In genomic region chr4:133480754-133481153, GRCm38 (mm10) we compare ENCODE assay signal across 11 mouse cellular contexts. TPM values are rescaled to one million over a fixed set of nuclear protein-coding genes. Genes with fewer than 3 reads are reported as not detected.
DNase-seq lines count a peak whose midpoint lies in the region; ATAC-seq and TF ChIP-seq lines count a peak whose summit lies in the region.
"Had no signal": no experiment of that assay in that cellular context is flagged by ENCODE, and none has a peak within 500 bp of the region (broad histone marks: within the 10 kb centered on the region; RNA-seq: fewer than 3 reads in every experiment).

No protein-coding gene starts in this region.

- no peaks in the 10 kb centered on the region for H3K36me3 ChIP-seq in kidney, embryonic 15.5 days
- H3K36me3 ChIP-seq in C2C12 (ENCODE audit: control insufficient read depth, insufficient read depth) (peaks cover 4% of the 10 kb centered on the region), ES-Bruce4 (ENCODE audit: control insufficient read depth, insufficient read depth, low read length, poor library complexity, severe bottlenecking) (no peaks in the 10 kb centered on the region)
- H3K36me3 ChIP-seq in limb, embryonic 13.5 days = no peaks in the 10 kb centered on the region
- H3K36me3 ChIP-seq: forebrain, embryonic 15.5 days had no signal

- no peak for ATAC-seq in kidney, embryonic 15.5 days (replicated peaks; ENCODE audit: low FRiP score)
- ATAC-seq in limb, embryonic 13.5 days (ENCODE audit: low FRiP score, low read depth) = no peak

- H3K4me3 ChIP-seq in kidney, embryonic 15.5 days (replicated peaks) = peak overlapping the region; percentile 55
- H3K4me3 ChIP-seq in C2C12 (ENCODE audit: insufficient read depth, poor library complexity, severe bottlenecking) (peak overlapping the region; percentile 49), ES-Bruce4 (ENCODE audit: low read depth, low read length) (peak overlapping the region; percentile 66)
- peak overlapping the region; percentile 52 for H3K4me3 ChIP-seq in limb, embryonic 13.5 days

- no peak for TF ChIP-seq POLR2A in ES-Bruce4 (IDR thresholded peaks at IDR 0.05; ENCODE audit: insufficient read depth, low read length)

- TF ChIP-seq EP300 in ES-Bruce4 (IDR thresholded peaks at IDR 0.05; ENCODE audit: insufficient read depth, low read depth, low read length) = no peak

- no peak for DNase-seq in kidney, adult 11 months
- DNase-seq in frontal cortex, postnatal 36 days (ENCODE audit: low spot score in 2 of 2) = no peak
- no peak for DNase-seq in thymus, postnatal 4 days
- DNase-seq: lung, postnatal 10 days; thymus, postnatal 25 days had no signal

- peaks cover 22% of the 10 kb centered on the region for H3K79me2 ChIP-seq in C2C12 (ENCODE audit: control insufficient read depth, insufficient read depth)

- H3K4me1 ChIP-seq in kidney, embryonic 15.5 days = peaks cover 32% of the 10 kb centered on the region
- H3K4me1 ChIP-seq in ES-Bruce4 (ENCODE audit: control insufficient read depth, insufficient read depth, low read length) = peaks cover 4% of the 10 kb centered on the region
- H3K4me1 ChIP-seq in limb, embryonic 13.5 days = peaks cover 18% of the 10 kb centered on the region

- 27% methylated on average over 6 of the region's 6 CpGs for WGBS in kidney, embryonic 15.5 days
- WGBS in limb, embryonic 13.5 days = 39% methylated on average over 6 of the region's 6 CpGs

- TF ChIP-seq CTCF in C2C12 (IDR thresholded peaks at IDR 0.05; ENCODE audit: control insufficient read depth, insufficient read depth, insufficient read length) = no peak
- no peak for TF ChIP-seq CTCF in ES-Bruce4 (IDR thresholded peaks at IDR 0.05; ENCODE audit: low read depth, low read length)

- no peaks in the 10 kb centered on the region for H3K79me3 ChIP-seq in C2C12 (ENCODE audit: low read depth)

- H3K9me3 ChIP-seq in kidney, embryonic 15.5 days (replicated peaks) = no peaks in the 10 kb centered on the region
- H3K9me3 ChIP-seq in ES-Bruce4 (replicated peaks; ENCODE audit: control insufficient read depth, insufficient read depth, low read length, poor library complexity, severe bottlenecking) = no peaks in the 10 kb centered on the region
- no peaks in the 10 kb centered on the region for H3K9me3 ChIP-seq in limb, embryonic 13.5 days
- H3K9me3 ChIP-seq: forebrain, embryonic 15.5 days had no signal

- H3ac ChIP-seq in C2C12 (ENCODE audit: control insufficient read depth, insufficient read length, low read depth) = no peak overlapping the region

- H3K4me2 ChIP-seq in kidney, embryonic 15.5 days = peak overlapping the region; percentile 72
- H3K4me2 ChIP-seq in limb, embryonic 13.5 days (replicated peaks) = peak overlapping the region; percentile 67

- no peak overlapping the region for H3K27ac ChIP-seq in kidney, embryonic 15.5 days
- no peak overlapping the region for H3K27ac ChIP-seq in ES-Bruce4 (ENCODE audit: insufficient read depth, low read length)
- H3K27ac ChIP-seq in limb, embryonic 13.5 days = no peak overlapping the region
- H3K27ac ChIP-seq: forebrain, embryonic 15.5 days had no signal

- peak overlapping the region; percentile 47; the same call in 1 of the 2 replicates for H3K9ac ChIP-seq in kidney, embryonic 15.5 days
- peak overlapping the region; percentile 43 for H3K9ac ChIP-seq in ES-Bruce4 (ENCODE audit: low read depth, poor library complexity, severe bottlenecking)
- no peak overlapping the region for H3K9ac ChIP-seq in limb, embryonic 13.5 days
- H3K9ac ChIP-seq: forebrain, embryonic 15.5 days had no signal

- peaks cover 66% of the 10 kb centered on the region for H3K27me3 ChIP-seq in kidney, embryonic 15.5 days
- H3K27me3 ChIP-seq in C2C12 (ENCODE audit: control insufficient read depth, insufficient read depth, insufficient read length) (no peaks in the 10 kb centered on the region), ES-Bruce4 (ENCODE audit: control insufficient read depth, insufficient read depth, low read length, poor library complexity, severe bottlenecking) (no peaks in the 10 kb centered on the region)
- H3K27me3 ChIP-seq in limb, embryonic 13.5 days = peaks cover 73% of the 10 kb centered on the region

TF ChIP-seq in C2C12, 6 proteins besides CTCF, POLR2A, EP300 and RAD21:
- TF ChIP-seq MAX (IDR thresholded peaks at IDR 0.05) (peak; percentile 55), FOSL1 (IDR thresholded peaks at IDR 0.05; ENCODE audit: insufficient read depth, low read length, poor library complexity, severe bottlenecking) (no peak), USF1 (IDR thresholded peaks at IDR 0.05; ENCODE audit: low read depth) (peak; percentile 39)

RNA-seq across cellular contexts. Expression of gene Tent5b, which starts 0.8 kb away (rescaled TPM):
- polyA plus RNA-seq in kidney, embryonic 15.5 days (2015; fragmentation: Nextera tagmentation; extraction: Ambion mirVana) = 1.2 and 1.3 TPM in 2 replicates
- polyA plus RNA-seq in C2C12 (2012; fragmentation: generic; extraction: Trizol) = 4.4 TPM
- 10.9 and 12.4 TPM in 2 replicates for polyA plus RNA-seq in ES-Bruce4 (2011; ENCODE audit: insufficient read depth, insufficient read length, low read depth, missing spikeins)
- 0.87 and 0.92 TPM in 2 replicates for polyA plus RNA-seq in limb, embryonic 13.5 days (2015; fragmentation: Nextera tagmentation; extraction: Ambion mirVana)
- polyA plus RNA-seq: inflammation-experienced regulatory T-cells, adult 6 months had no signal

RNA-seq across cellular contexts. Expression of gene Trnp1, which starts 17.6 kb away (rescaled TPM):
- polyA plus RNA-seq in kidney, embryonic 15.5 days (2015; fragmentation: Nextera tagmentation; extraction: Ambion mirVana) = 0.64 and 1.0 TPM in 2 replicates
- polyA plus RNA-seq in C2C12 (2012; fragmentation: generic; extraction: Trizol) (2.3 TPM), ES-Bruce4 (2011; ENCODE audit: insufficient read depth, insufficient read length, low read depth, missing spikeins) (10.4 and 13.6 TPM in 2 replicates)
- polyA plus RNA-seq in limb, embryonic 13.5 days (2015; fragmentation: Nextera tagmentation; extraction: Ambion mirVana) = 3.3 and 3.5 TPM in 2 replicates
- polyA plus RNA-seq: inflammation-experienced regulatory T-cells, adult 6 months had no signal

RNA-seq across cellular contexts. Expression of gene Kdf1, which starts 38.0 kb away (rescaled TPM):
- 22.0 and 22.4 TPM in 2 replicates for polyA plus RNA-seq in kidney, embryonic 15.5 days (2015; fragmentation: Nextera tagmentation; extraction: Ambion mirVana)
- polyA plus RNA-seq in C2C12 (2012; fragmentation: generic; extraction: Trizol) (0.06 TPM), ES-Bruce4 (2011; ENCODE audit: insufficient read depth, insufficient read length, low read depth, missing spikeins) (10.2 and 13.2 TPM in 2 replicates)
- 8.6 and 10.3 TPM in 2 replicates for polyA plus RNA-seq in limb, embryonic 13.5 days (2015; fragmentation: Nextera tagmentation; extraction: Ambion mirVana)
